Mouse (Mus musculus) kidney, embryonic 16.5 days (tissue): ENCODE measurements around the gene Nat10. TPM values are rescaled to one million over a fixed set of nuclear protein-coding genes. Genes with fewer than 3 reads are reported as not detected.

ENCODE experiments used
- ATAC-seq: fragments of 200-750 bp; cut with Nextera tagmentation; 2 replicates; pipeline ENCODE4 v1.8.0; 2017; ENCODE audit warnings: moderate TSS enrichment; ENCODE audit not compliant: low FRiP score, low TSS enrichment
- H3K27ac ChIP-seq: fragments of 300-500 bp; sonication (generic); 2 replicates; pipeline ENCODE4 v1.5.1; 2014; ENCODE audit warnings: low read length
- H3K27me3 ChIP-seq: fragments of 300-500 bp; sonication (generic); 2 replicates; pipeline ENCODE4 v1.6.1; 2014; ENCODE audit warnings: low read length, control low read depth, mixed read lengths; ENCODE audit not compliant: insufficient read depth
- H3K36me3 ChIP-seq: fragments of 300-500 bp; sonication (generic); 2 replicates; pipeline ENCODE4 v1.6.1; 2014; ENCODE audit warnings: low read length, control low read depth, mixed read lengths; ENCODE audit not compliant: insufficient read depth
- H3K4me1 ChIP-seq: fragments of 300-500 bp; sonication (generic); 2 replicates; pipeline ENCODE4 v1.6.1; 2014; ENCODE audit warnings: low read length, control low read depth, mixed read lengths; ENCODE audit not compliant: insufficient read depth
- H3K4me2 ChIP-seq: fragments of 300-500 bp; sonication (generic); replicated peaks from 2 replicates; pipeline ENCODE4 v1.6.1; 2014; ENCODE audit warnings: low read depth, low read length
- H3K4me3 ChIP-seq: fragments of 300-500 bp; sonication (generic); 2 replicates; pipeline ENCODE4 v1.5.1; 2014; ENCODE audit warnings: mild to moderate bottlenecking, low read length
- H3K9ac ChIP-seq: fragments of 300-500 bp; sonication (generic); replicated peaks from 2 replicates; pipeline ENCODE4 v1.6.1; 2014; ENCODE audit warnings: low read length
- H3K9me3 ChIP-seq: fragments of 300-500 bp; sonication (generic); 2 replicates; pipeline ENCODE4 v1.6.1; 2016; ENCODE audit warnings: low read length, control low read depth
- WGBS: fragments of 180-500 bp; shearing (Covaris S2); extraction: QIAGEN DNeasy Blood & Tissue Kit; methylation state at CpG from one replicate; pipeline ENCODE4 v1.1.7; 2014; 5-methylcytosine and 5-hydroxymethylcytosine counted together
- polyA plus RNA-seq: library from polyadenylated mRNA; unstranded; fragments of >200 nt; fragmentation: Nextera tagmentation; extraction: Ambion mirVana; gene quantifications from 2 replicates; pipeline ENCODE4 v1.2.1, GENCODE M21; 2015

Nat10 gene
- polyA plus RNA-seq, 1 experiment from 2014 or later: 32.2 TPM

DNA sequence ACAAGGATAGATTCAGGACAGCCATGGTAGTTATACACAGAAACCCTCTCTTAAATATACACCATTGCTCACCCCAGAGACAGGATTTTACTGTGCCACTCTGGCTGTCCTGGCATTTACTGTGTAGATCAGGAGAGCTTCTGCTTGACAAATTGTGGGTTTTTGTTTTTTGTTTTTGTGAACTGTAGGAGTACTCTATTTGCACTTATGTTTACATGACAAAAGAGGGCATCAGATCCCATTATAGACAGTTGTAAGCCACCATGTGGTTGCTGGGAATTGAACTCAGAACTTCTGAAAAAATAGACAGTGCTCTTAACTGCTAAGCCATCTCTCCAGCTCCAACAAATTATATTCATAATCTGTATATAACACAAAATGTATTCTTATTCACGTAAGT, 30.9 kb upstream of the Nat10 start:
- H3K4me3 ChIP-seq: no peak overlapping the region
- H3K27ac ChIP-seq: no peak overlapping the region
- 97% methylated on average over 1 of the region's 1 CpGs for WGBS
- no peak overlapping the region for H3K4me2 ChIP-seq
- no peaks in the 10 kb centered on the region for H3K27me3 ChIP-seq
- no peaks in the 10 kb centered on the region for H3K9me3 ChIP-seq
- H3K4me1 ChIP-seq: peaks cover 30% of the 10 kb centered on the region
- H3K36me3 ChIP-seq: peaks cover 33% of the 10 kb centered on the region
- no peak overlapping the region for H3K9ac ChIP-seq
- ATAC-seq: no peak

GRCm38 (mm10) chr2:103785735-103786134, 24.7 kb upstream of the Nat10 start:
- WGBS: 95% methylated on average over 1 of the region's 1 CpGs
- Histone ChIP-seq H3K4me1 (0 out of 2 replicates have a peak, but pooled peaks cover 5% of the 10 kb centered on the region), H3K4me3 (no peak overlapping the region), H3K36me3 (peaks cover 23% of the 10 kb centered on the region), H3K4me2 (no peak overlapping the region), H3K9me3 (no peaks in the 10 kb centered on the region), H3K9ac (no peak overlapping the region), H3K27me3 (no peaks in the 10 kb centered on the region), H3K27ac (no peak overlapping the region)
- ATAC-seq: no peak

DNA sequence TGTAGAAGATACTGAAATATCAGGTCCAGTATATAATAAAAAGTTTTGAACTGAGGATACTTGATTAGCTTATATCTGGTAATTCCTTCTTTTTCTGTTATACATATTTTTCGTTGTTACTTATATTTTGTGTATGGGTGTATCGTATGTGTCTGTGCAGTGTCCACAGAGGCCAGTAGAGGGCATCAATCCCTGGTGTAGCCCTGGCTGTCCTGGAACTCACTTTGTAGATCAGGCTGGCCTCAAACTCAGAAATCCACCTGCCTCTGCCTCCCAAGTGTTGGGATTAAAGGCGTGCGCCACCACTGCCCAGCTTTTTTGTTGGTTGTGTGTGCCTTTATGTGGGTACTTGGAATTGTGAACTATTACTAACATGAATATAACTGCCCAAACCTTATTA, 23.6 kb upstream of the Nat10 start:
- no peak for ATAC-seq
- Histone ChIP-seq H3K9ac (no peak overlapping the region), H3K36me3 (peaks cover 21% of the 10 kb centered on the region), H3K4me2 (no peak overlapping the region), H3K4me1 (0 out of 2 replicates have a peak, but pooled peaks cover 3% of the 10 kb centered on the region), H3K9me3 (no peaks in the 10 kb centered on the region), H3K27me3 (no peaks in the 10 kb centered on the region), H3K4me3 (no peak overlapping the region), H3K27ac (no peak overlapping the region)
- WGBS: 88% methylated on average over 4 of the region's 4 CpGs

DNA sequence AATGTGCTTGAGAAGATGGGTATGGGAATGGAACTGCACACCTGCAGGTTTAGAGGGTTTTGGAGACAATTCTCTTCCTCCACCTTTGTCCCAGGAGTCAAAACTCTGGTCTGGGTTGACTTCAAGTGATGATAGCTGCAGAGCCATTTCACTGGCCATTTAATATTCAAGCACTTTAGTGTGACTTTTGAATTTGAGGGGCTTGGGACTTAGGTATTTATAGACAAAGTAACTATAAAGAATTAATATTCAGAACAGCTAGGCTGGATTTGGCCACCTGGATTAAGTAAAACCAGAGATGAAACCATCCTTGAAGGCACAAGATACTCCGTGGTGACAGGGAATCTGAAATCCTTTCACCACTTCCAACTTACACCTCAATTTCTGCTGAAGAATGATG, 1.4 kb upstream of the Nat10 start:
- Histone ChIP-seq H3K36me3 (peaks cover 15% of the 10 kb centered on the region), H3K4me1 (peaks cover 10% of the 10 kb centered on the region; the same call in 1 of the 2 replicates), H3K4me3 (no peak overlapping the region), H3K27ac (no peak overlapping the region), H3K4me2 (0 out of 2 replicates have a peak overlapping the region, but pooled peaks have one; percentile 81), H3K9me3 (no peaks in the 10 kb centered on the region), H3K9ac (no peak overlapping the region), H3K27me3 (no peaks in the 10 kb centered on the region)
- ATAC-seq: no peak
- WGBS: 61% methylated on average over 1 of the region's 1 CpGs

GRCm38 (mm10) chr2:103761993-103762392, 923 bp upstream of the Nat10 start:
- H3K4me3 ChIP-seq: peak overlapping the region; percentile 91; the same call in 1 of the 2 replicates
- H3K27ac ChIP-seq: no peak overlapping the region
- ATAC-seq: no peak
- peak overlapping the region; percentile 81 for H3K4me2 ChIP-seq
- WGBS: 32% methylated on average over 4 of the region's 4 CpGs
- H3K36me3 ChIP-seq: peaks cover 17% of the 10 kb centered on the region
- H3K9ac ChIP-seq: no peak overlapping the region
- H3K9me3 ChIP-seq: no peaks in the 10 kb centered on the region
- peaks cover 10% of the 10 kb centered on the region; the same call in 1 of the 2 replicates for H3K4me1 ChIP-seq
- H3K27me3 ChIP-seq: no peaks in the 10 kb centered on the region

- WGBS: under 1% methylated on average over 12 of the region's 12 CpGs
- ATAC-seq: no peak
Observed at GRCm38 (mm10) chr2:103760421-103760820, 649 bp downstream of the Nat10 start.

DNA sequence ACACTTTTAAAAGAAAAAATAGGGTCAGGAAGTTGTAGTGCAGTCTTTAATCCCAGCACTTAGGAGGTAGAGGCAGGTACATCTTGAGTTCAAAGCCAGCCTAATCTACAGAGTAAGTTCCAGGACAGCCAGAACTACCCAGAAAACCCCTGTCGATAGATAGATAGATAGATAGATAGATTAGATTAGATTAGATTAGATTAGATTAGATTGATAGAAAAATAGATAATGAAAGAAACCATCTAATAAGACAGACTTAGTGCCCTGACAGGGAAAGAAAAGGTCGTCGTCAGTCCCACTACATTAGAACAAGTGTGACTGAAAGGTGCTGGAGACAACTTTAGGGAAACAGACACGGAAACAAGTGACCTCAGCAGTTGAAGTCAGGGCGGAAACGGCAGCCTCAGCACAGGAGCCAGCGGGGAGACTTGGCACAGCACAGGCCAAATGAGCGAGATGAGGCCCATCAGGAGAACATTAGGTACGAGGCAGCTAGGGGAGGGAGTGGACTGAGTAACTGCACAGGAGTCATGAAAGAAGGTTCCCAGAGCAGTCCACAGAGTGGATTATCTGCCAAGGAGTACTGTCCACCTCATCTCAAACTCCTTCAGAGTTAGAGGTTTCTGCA, 5.5 kb downstream of the Nat10 start:
- WGBS: 87% methylated on average over 9 of the region's 9 CpGs
- Histone ChIP-seq H3K4me3 (no peak overlapping the region), H3K9me3 (no peaks in the 10 kb centered on the region), H3K4me1 (peaks cover 3% of the 10 kb centered on the region; the same call in 1 of the 2 replicates), H3K27me3 (no peaks in the 10 kb centered on the region), H3K27ac (no peak overlapping the region), H3K9ac (no peak overlapping the region), H3K36me3 (peaks cover 46% of the 10 kb centered on the region), H3K4me2 (no peak overlapping the region)
- no peak for ATAC-seq

More at GRCm38 (mm10) chr2:103760421-103760820, 649 bp downstream of the Nat10 start:
- peaks cover 14% of the 10 kb centered on the region; the same call in 1 of the 2 replicates for H3K36me3 ChIP-seq
- H3K4me2 ChIP-seq: peak overlapping the region; percentile 81
- H3K27me3 ChIP-seq: no peaks in the 10 kb centered on the region
- peak overlapping the region; percentile 82 for H3K27ac ChIP-seq
- H3K9me3 ChIP-seq: no peaks in the 10 kb centered on the region
- H3K4me1 ChIP-seq: peaks cover 10% of the 10 kb centered on the region; the same call in 1 of the 2 replicates
- peak overlapping the region; percentile 75 for H3K9ac ChIP-seq
- H3K4me3 ChIP-seq: peak overlapping the region; percentile 91

- Histone ChIP-seq H3K27ac (no peak overlapping the region), H3K9ac (no peak overlapping the region), H3K9me3 (no peaks in the 10 kb centered on the region), H3K4me2 (no peak overlapping the region), H3K4me1 (no peaks in the 10 kb centered on the region), H3K4me3 (no peak overlapping the region), H3K36me3 (peaks cover 53% of the 10 kb centered on the region), H3K27me3 (no peaks in the 10 kb centered on the region)
- no peak for ATAC-seq
- 77% methylated on average over 3 of the region's 3 CpGs for WGBS
Observed at GRCm38 (mm10) chr2:103754614-103755013, 6.5 kb downstream of the Nat10 start.

DNA sequence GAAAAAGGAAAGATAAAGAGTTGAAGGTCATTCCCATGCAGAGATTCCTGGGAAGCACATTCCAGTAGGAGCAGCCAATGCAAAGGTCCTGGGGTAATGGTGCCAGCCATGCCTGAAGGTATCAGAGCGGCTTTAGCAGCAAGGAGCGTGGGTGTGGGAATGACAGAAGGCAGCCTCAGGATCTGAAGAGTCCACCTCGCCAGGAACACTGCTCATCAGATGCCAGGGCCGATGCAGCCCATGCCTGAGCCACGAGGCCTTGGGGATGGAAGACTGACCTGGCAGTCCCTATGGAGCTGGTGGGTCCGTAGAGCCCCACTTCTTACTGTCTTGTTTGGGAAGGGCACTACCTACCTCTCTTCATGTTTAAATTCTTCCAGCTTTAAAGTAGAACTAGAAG, 9.3 kb downstream of the Nat10 start:
- Histone ChIP-seq H3K36me3 (peaks cover 58% of the 10 kb centered on the region), H3K9me3 (no peaks in the 10 kb centered on the region), H3K9ac (no peak overlapping the region), H3K4me3 (no peak overlapping the region), H3K4me1 (no peaks in the 10 kb centered on the region), H3K27me3 (no peaks in the 10 kb centered on the region), H3K4me2 (no peak overlapping the region), H3K27ac (no peak overlapping the region)
- WGBS: 93% methylated on average over 6 of the region's 6 CpGs
- no peak for ATAC-seq

- Histone ChIP-seq H3K4me3 (no peak overlapping the region), H3K9me3 (no peaks in the 10 kb centered on the region), H3K27me3 (no peaks in the 10 kb centered on the region), H3K36me3 (peaks cover 44% of the 10 kb centered on the region), H3K4me1 (no peaks in the 10 kb centered on the region), H3K9ac (no peak overlapping the region), H3K4me2 (no peak overlapping the region), H3K27ac (no peak overlapping the region)
- 61% methylated on average over 3 of the region's 3 CpGs for WGBS
- no peak for ATAC-seq
Observed at GRCm38 (mm10) chr2:103749091-103749490, 12.0 kb downstream of the Nat10 start.
